Mouse (Mus musculus): ENCODE measurements at regions not wholly inside any gene's neighbourhood (a gene's known extent, or its start where the extent isn't known, plus 50 kb on each side); places are given as distances from the start of the nearest gene placed in this dataset.

- 90% methylated on average over 6 of the region's 6 CpGs for WGBS
- Histone ChIP-seq H3K9ac (ENCODE audit: low read depth, low read length) (no peak overlapping the region), H3K4me3 (ENCODE audit: insufficient read depth, low read depth, low read length) (no peak overlapping the region), H3K36me3 (ENCODE audit: control insufficient read depth, insufficient read depth, low read length) (no peaks in the 10 kb centered on the region), H3K4me1 (ENCODE audit: control insufficient read depth, insufficient read depth, low read length) (no peaks in the 10 kb centered on the region), H3K27me3 (ENCODE audit: control insufficient read depth, insufficient read depth, low read length) (no peaks in the 10 kb centered on the region), H3K79me2 (ENCODE audit: control insufficient read depth, insufficient read depth, low read length) (no peaks in the 10 kb centered on the region), H3K27ac (replicated peaks; ENCODE audit: insufficient read depth, low read depth, low read length) (no peak overlapping the region)
- TF ChIP-seq CTCF (IDR thresholded peaks at IDR 0.05; ENCODE audit: low read depth, low read length) (no peak), POLR2A (IDR thresholded peaks at IDR 0.05; ENCODE audit: extremely low read depth, insufficient read depth, low read length) (no peak)
- no peak for DNase-seq (ENCODE audit: extremely low read depth, low read depth, low spot score)
Measured at GRCm38 (mm10) chr14:61862931-61863330, 255.7 kb downstream of the Kcnrg start.

DNA sequence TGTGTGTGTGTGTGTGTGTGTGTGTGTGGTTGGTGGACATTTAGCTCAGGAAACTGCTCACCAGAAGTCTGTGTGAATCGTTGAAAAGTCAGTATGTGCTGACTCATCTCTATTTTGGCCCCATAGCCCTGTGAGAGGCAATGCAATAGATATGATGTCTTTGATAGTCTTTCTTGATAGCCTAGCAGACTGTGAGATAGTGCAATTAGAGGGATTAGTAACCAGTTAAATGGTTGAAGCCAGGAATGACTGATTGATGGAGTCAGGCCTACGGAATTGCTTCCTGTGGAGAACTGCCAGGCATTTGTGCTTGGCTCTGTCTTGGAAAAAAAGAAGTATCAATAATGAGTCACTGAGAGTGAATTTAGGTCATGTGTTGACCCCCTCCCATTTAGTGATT, 256.2 kb downstream of the Kcnrg start:
- no peaks in the 10 kb centered on the region for H3K79me2 ChIP-seq (ENCODE audit: control insufficient read depth, insufficient read depth, low read length)
- WGBS: 75% methylated on average over 2 of the region's 2 CpGs
- no peak overlapping the region for H3K27ac ChIP-seq (replicated peaks; ENCODE audit: insufficient read depth, low read depth, low read length)
- H3K4me3 ChIP-seq (ENCODE audit: insufficient read depth, low read depth, low read length): no peak overlapping the region
- no peak for DNase-seq (ENCODE audit: extremely low read depth, low read depth, low spot score)
- H3K9ac ChIP-seq (ENCODE audit: low read depth, low read length): no peak overlapping the region
- no peak for TF ChIP-seq POLR2A (IDR thresholded peaks at IDR 0.05; ENCODE audit: extremely low read depth, insufficient read depth, low read length)
- no peak for TF ChIP-seq CTCF (IDR thresholded peaks at IDR 0.05; ENCODE audit: low read depth, low read length)
- H3K4me1 ChIP-seq (ENCODE audit: control insufficient read depth, insufficient read depth, low read length): no peaks in the 10 kb centered on the region
- H3K36me3 ChIP-seq (ENCODE audit: control insufficient read depth, insufficient read depth, low read length): no peaks in the 10 kb centered on the region
- H3K27me3 ChIP-seq (ENCODE audit: control insufficient read depth, insufficient read depth, low read length): no peaks in the 10 kb centered on the region

DNA sequence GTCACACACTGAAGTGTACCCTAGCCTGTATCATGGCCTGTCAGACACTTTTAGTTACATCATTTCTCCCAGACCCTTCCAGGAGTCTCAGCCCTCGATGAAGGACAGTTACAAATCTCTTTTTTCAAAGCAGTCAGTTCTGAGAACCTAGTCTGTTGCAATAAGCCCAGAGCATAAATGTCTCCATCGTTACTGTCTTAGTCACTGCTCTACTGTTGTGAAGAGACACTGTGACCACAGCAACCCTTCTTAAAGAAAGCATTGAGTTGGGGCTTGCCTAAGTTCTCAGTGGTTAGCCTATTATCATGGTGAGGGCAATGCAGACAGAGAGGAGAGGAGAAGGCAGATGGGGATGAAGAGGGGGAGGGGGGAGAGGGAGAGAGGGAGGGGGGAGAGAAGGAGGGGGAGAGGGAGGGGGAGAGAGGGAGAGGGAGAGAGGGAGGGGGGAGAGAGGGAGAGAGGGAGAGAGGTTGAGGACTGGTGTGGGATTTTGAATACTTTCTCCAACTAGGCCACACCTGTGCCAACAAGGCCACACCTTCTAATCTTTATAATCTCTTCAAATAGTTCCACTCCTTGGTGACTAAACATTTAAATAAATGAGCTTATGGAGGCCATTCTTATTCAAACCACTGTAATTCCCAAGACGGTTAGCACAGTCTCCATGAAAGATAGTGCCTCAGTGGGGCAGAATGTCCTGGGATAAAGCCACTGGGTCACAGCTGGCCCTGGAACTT, 259.4 kb downstream of the Kcnrg start:
- Histone ChIP-seq H3K36me3 (ENCODE audit: control insufficient read depth, insufficient read depth, low read length) (no peaks in the 10 kb centered on the region), H3K4me1 (ENCODE audit: control insufficient read depth, insufficient read depth, low read length) (no peaks in the 10 kb centered on the region), H3K4me3 (ENCODE audit: insufficient read depth, low read depth, low read length) (no peak overlapping the region), H3K27ac (replicated peaks; ENCODE audit: insufficient read depth, low read depth, low read length) (no peak overlapping the region), H3K27me3 (ENCODE audit: control insufficient read depth, insufficient read depth, low read length) (no peaks in the 10 kb centered on the region), H3K79me2 (ENCODE audit: control insufficient read depth, insufficient read depth, low read length) (no peaks in the 10 kb centered on the region), H3K9ac (ENCODE audit: low read depth, low read length) (no peak overlapping the region)
- no peak for DNase-seq (ENCODE audit: extremely low read depth, low read depth, low spot score)
- TF ChIP-seq POLR2A (IDR thresholded peaks at IDR 0.05; ENCODE audit: extremely low read depth, insufficient read depth, low read length) (no peak), CTCF (IDR thresholded peaks at IDR 0.05; ENCODE audit: low read depth, low read length) (no peak)
- 81% methylated on average over 3 of the region's 3 CpGs for WGBS

DNA sequence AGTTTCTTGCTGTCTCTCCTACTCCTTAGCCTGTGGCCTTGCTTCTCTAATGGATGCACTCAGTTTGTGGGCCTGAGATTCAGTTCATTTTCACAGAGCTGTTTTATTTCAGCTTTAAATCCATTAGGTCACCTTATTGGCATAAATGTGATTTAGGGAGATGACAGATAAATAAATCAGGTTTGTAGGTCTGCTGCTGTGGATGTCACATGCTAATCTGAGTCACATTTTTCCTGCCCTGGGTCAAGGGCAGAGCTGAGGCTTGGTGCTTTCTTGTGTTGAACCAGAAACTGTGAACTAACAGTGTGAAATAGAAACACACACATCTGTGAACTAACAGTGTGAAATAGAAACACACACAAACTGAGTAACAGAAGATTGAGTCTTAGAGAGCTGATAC, 266.9 kb downstream of the Kcnrg start:
- Histone ChIP-seq H3K79me2 (ENCODE audit: control insufficient read depth, insufficient read depth, low read length) (no peaks in the 10 kb centered on the region), H3K27ac (replicated peaks; ENCODE audit: insufficient read depth, low read depth, low read length) (no peak overlapping the region), H3K9ac (ENCODE audit: low read depth, low read length) (no peak overlapping the region), H3K4me3 (ENCODE audit: insufficient read depth, low read depth, low read length) (no peak overlapping the region), H3K27me3 (ENCODE audit: control insufficient read depth, insufficient read depth, low read length) (no peaks in the 10 kb centered on the region), H3K4me1 (ENCODE audit: control insufficient read depth, insufficient read depth, low read length) (no peaks in the 10 kb centered on the region), H3K36me3 (ENCODE audit: control insufficient read depth, insufficient read depth, low read length) (no peaks in the 10 kb centered on the region)
- no peak for TF ChIP-seq CTCF (IDR thresholded peaks at IDR 0.05; ENCODE audit: low read depth, low read length)
- no peak for TF ChIP-seq POLR2A (IDR thresholded peaks at IDR 0.05; ENCODE audit: extremely low read depth, insufficient read depth, low read length)
- DNase-seq (ENCODE audit: extremely low read depth, low read depth, low spot score): no peak

- no peak for DNase-seq (ENCODE audit: extremely low read depth, low read depth, low spot score)
- Histone ChIP-seq H3K27ac (replicated peaks; ENCODE audit: insufficient read depth, low read depth, low read length) (no peak overlapping the region), H3K27me3 (ENCODE audit: control insufficient read depth, insufficient read depth, low read length) (no peaks in the 10 kb centered on the region), H3K9ac (ENCODE audit: low read depth, low read length) (no peak overlapping the region), H3K79me2 (ENCODE audit: control insufficient read depth, insufficient read depth, low read length) (no peaks in the 10 kb centered on the region), H3K4me3 (ENCODE audit: insufficient read depth, low read depth, low read length) (no peak overlapping the region), H3K4me1 (ENCODE audit: control insufficient read depth, insufficient read depth, low read length) (no peaks in the 10 kb centered on the region), H3K36me3 (ENCODE audit: control insufficient read depth, insufficient read depth, low read length) (no peaks in the 10 kb centered on the region)
- 34% methylated on average over 2 of the region's 2 CpGs for WGBS
- TF ChIP-seq CTCF (IDR thresholded peaks at IDR 0.05; ENCODE audit: low read depth, low read length) (no peak), POLR2A (IDR thresholded peaks at IDR 0.05; ENCODE audit: extremely low read depth, insufficient read depth, low read length) (no peak)
Measured at GRCm38 (mm10) chr14:61879416-61879815, 272.2 kb downstream of the Kcnrg start.

- Histone ChIP-seq H3K4me1 (ENCODE audit: control insufficient read depth, insufficient read depth, low read length) (no peaks in the 10 kb centered on the region), H3K4me3 (ENCODE audit: insufficient read depth, low read depth, low read length) (no peak overlapping the region), H3K36me3 (ENCODE audit: control insufficient read depth, insufficient read depth, low read length) (no peaks in the 10 kb centered on the region), H3K9ac (ENCODE audit: low read depth, low read length) (no peak overlapping the region), H3K27ac (replicated peaks; ENCODE audit: insufficient read depth, low read depth, low read length) (no peak overlapping the region), H3K27me3 (ENCODE audit: control insufficient read depth, insufficient read depth, low read length) (no peaks in the 10 kb centered on the region), H3K79me2 (ENCODE audit: control insufficient read depth, insufficient read depth, low read length) (no peaks in the 10 kb centered on the region)
- 75% methylated on average over 9 of the region's 9 CpGs for WGBS
- TF ChIP-seq CTCF (IDR thresholded peaks at IDR 0.05; ENCODE audit: low read depth, low read length) (no peak), POLR2A (IDR thresholded peaks at IDR 0.05; ENCODE audit: extremely low read depth, insufficient read depth, low read length) (no peak)
- no peak for DNase-seq (ENCODE audit: extremely low read depth, low read depth, low spot score)
Measured at GRCm38 (mm10) chr14:61880514-61881259, 273.4 kb downstream of the Kcnrg start.

Measured in liver, adult 2 months (tissue).